Mouse (Mus musculus) left cerebral cortex, postnatal 25 days (tissue): Measurements from ENCODE around the gene Dot1l. TPM values are rescaled to one million over a fixed set of nuclear protein-coding genes. Genes with fewer than 3 reads are reported as not detected.

ENCODE experiments used
- microRNA-seq, 2 experiments: library from miRNA; unstranded; fragments of <30 nt; microRNA quantifications; one replicate each; pipeline ENCODE4 v1.2.0; 2022
- total RNA-seq, 2 experiments: library from RNA; stranded (reverse); gene quantifications; 2 replicates each; pipeline ENCODE4 v1.2.3; 2021

Gene Dot1l
- total RNA-seq, 2 experiments from 2014 or later: 46.5 to 56.0 TPM

Small RNA genes within 50 kb of the gene (microRNA-seq; reads per million reads assigned to microRNA genes)
- gene Mir1982: 6.7 to 9.1 reads per million in 2 experiments

Other genes with a start within 250 kb of the Dot1l start
- gene Atp8b3, start 216.1 kb upstream of the Dot1l start, total RNA-seq: under 1 TPM; 0.14 to 0.16 TPM
- 10 to 100 TPM; 44.8 to 45.7 TPM for gene Rexo1, start 193.6 kb upstream of the Dot1l start, total RNA-seq
- 10 to 100 TPM; 51.8 to 55.3 TPM for gene Klf16, start 177.9 kb upstream of the Dot1l start, total RNA-seq
- 100 to 1,000 TPM; 206 to 216 TPM for gene Abhd17a, start 164.9 kb upstream of the Dot1l start, total RNA-seq
- gene Scamp4, start 152.3 kb upstream of the Dot1l start, total RNA-seq: 10 to 100 TPM; 40.8 to 42.2 TPM
- 1 to 10 TPM; 3.6 to 4.5 TPM for gene Adat3, start 152.3 kb upstream of the Dot1l start, total RNA-seq
- 1 to 10 TPM; 2.8 to 2.9 TPM for gene Gm49322, start 149.2 kb upstream of the Dot1l start, total RNA-seq
- 100 to 1,000 TPM; 222 to 247 TPM for gene Csnk1g2, start 132.4 kb upstream of the Dot1l start, total RNA-seq
- gene Btbd2, start 98.1 kb upstream of the Dot1l start, total RNA-seq: 10 to 100 TPM; 91.7 to 92.7 TPM
- gene Mknk2, start 77.1 kb upstream of the Dot1l start, total RNA-seq: 10 to 100 TPM; 35.3 to 44.0 TPM
- 10 to 100 TPM; 13.4 to 15.8 TPM for gene Mob3a, start 53.2 kb upstream of the Dot1l start, total RNA-seq
- gene Izumo4, start 53.0 kb upstream of the Dot1l start, total RNA-seq: 10 to 100 TPM; 35.9 to 42.5 TPM
- gene Ap3d1, start 12.9 kb upstream of the Dot1l start, total RNA-seq: 100 to 1,000 TPM; 142 to 145 TPM
- gene Sf3a2, start 43.0 kb downstream of the Dot1l start, total RNA-seq: 10 to 100 TPM; 43.9 to 50.3 TPM
- gene Plekhj1, start 43.4 kb downstream of the Dot1l start, total RNA-seq: 10 to 100 TPM; 57.5 to 62.4 TPM
- gene Amh, start 50.0 kb downstream of the Dot1l start, total RNA-seq: 1 to 10 TPM; 1.6 to 2.7 TPM
- 1 to 10 TPM; 4.0 to 4.5 TPM for gene Jsrp1, start 58.3 kb downstream of the Dot1l start, total RNA-seq
- gene Oaz1, start 71.5 kb downstream of the Dot1l start, total RNA-seq: 100 to 1,000 TPM; 500 to 527 TPM
- gene Lingo3, start 88.8 kb downstream of the Dot1l start, total RNA-seq: 10 to 100 TPM; 35.6 to 48.0 TPM
- gene Lsm7, start 100.0 kb downstream of the Dot1l start, total RNA-seq: 10 to 100 TPM; 35.9 to 47.8 TPM
- 10 to 100 TPM; 58.6 to 66.2 TPM for gene Sppl2b, start 100.1 kb downstream of the Dot1l start, total RNA-seq
- gene Tmprss9, start 116.6 kb downstream of the Dot1l start, total RNA-seq: under 1 TPM in 1 of 2 experiments, not detected in 1; 0.32 TPM
- gene Timm13, start 145.8 kb downstream of the Dot1l start, total RNA-seq: 100 to 1,000 TPM; 139 TPM
- gene Lmnb2, start 163.0 kb downstream of the Dot1l start, total RNA-seq: 10 to 100 TPM; 15.1 to 18.9 TPM
- gene Gadd45b, start 174.9 kb downstream of the Dot1l start, total RNA-seq: 10 to 100 TPM; 16.4 to 19.0 TPM